Mouse (Mus musculus): ENCODE results near the gene Tle6.

Gene Tle6

GRCm38 (mm10) chr10:81560719-81561459 lies 40.0 kb downstream of the Tle6 start:
- peak; percentile 69 to 76 for DNase-seq

GRCm38 (mm10) chr10:81559627-81560539 lies 41.0 kb downstream of the Tle6 start:
- peak; percentile 57 to 61 for DNase-seq

GRCm38 (mm10) chr10:81559163-81559626 lies 41.7 kb downstream of the Tle6 start, which contains the start of gene Aes:
Gene Aes, plus strand, starts transcription at chr10:81559488.
- DNase-seq: peak; percentile 76 to 84

GRCm38 (mm10) chr10:81557491-81557890 lies 43.4 kb downstream of the Tle6 start:
- no peak for DNase-seq

- DNase-seq: no peak
These were observed 44.6 kb downstream of the Tle6 start for GRCm38 (mm10) chr10:81556282-81556681.

- no peak for DNase-seq
These were observed 46.8 kb downstream of the Tle6 start for GRCm38 (mm10) chr10:81553807-81554755.

- no peak for DNase-seq
These were observed 47.6 kb downstream of the Tle6 start for GRCm38 (mm10) chr10:81553232-81553631.

GRCm38 (mm10) chr10:81551597-81552102 lies 49.2 kb downstream of the Tle6 start:
- DNase-seq: peak; percentile 68 to 79

- peak; percentile 64 to 80 for DNase-seq
These were observed 50.6 kb downstream of the Tle6 start for GRCm38 (mm10) chr10:81550257-81550656.

- DNase-seq: no peak
These were observed 51.9 kb downstream of the Tle6 start for GRCm38 (mm10) chr10:81548944-81549343.

GRCm38 (mm10) chr10:81546788-81547571 lies 53.9 kb downstream of the Tle6 start:
- DNase-seq: no peak

- no peak for DNase-seq
These were observed 54.5 kb downstream of the Tle6 start for GRCm38 (mm10) chr10:81546332-81546731.

GRCm38 (mm10) chr10:81545161-81545747 lies 55.6 kb downstream of the Tle6 start, which contains the start of gene Gna11:
Gene Gna11, minus strand, starts transcription at chr10:81545190.
- peak; percentile 100 for DNase-seq

- DNase-seq: no peak
These were observed 56.3 kb downstream of the Tle6 start for GRCm38 (mm10) chr10:81544296-81545160.

- DNase-seq: no peak
These were observed 57.2 kb downstream of the Tle6 start for GRCm38 (mm10) chr10:81543633-81544032.

- no peak for DNase-seq
These were observed 58.0 kb downstream of the Tle6 start for GRCm38 (mm10) chr10:81542727-81543460.

GRCm38 (mm10) chr10:81541803-81542202 lies 59.1 kb downstream of the Tle6 start:
- DNase-seq: no peak

- DNase-seq: no peak
These were observed 59.5 kb downstream of the Tle6 start for GRCm38 (mm10) chr10:81541363-81541762.
